Mouse (Mus musculus): Measurements from ENCODE around the gene Vmn2r18. TPM values are rescaled to one million over a fixed set of nuclear protein-coding genes. Genes with fewer than 3 reads are reported as not detected.

Gene Vmn2r18
- total RNA-seq (2012; rRNA removed) (not detected in 2 replicates), total RNA-seq (2014; rRNA removed) (not detected in 2 replicates), polyA plus RNA-seq (2012; ENCODE audit: insufficient read length, low read depth) (not detected in 2 replicates)

DNA sequence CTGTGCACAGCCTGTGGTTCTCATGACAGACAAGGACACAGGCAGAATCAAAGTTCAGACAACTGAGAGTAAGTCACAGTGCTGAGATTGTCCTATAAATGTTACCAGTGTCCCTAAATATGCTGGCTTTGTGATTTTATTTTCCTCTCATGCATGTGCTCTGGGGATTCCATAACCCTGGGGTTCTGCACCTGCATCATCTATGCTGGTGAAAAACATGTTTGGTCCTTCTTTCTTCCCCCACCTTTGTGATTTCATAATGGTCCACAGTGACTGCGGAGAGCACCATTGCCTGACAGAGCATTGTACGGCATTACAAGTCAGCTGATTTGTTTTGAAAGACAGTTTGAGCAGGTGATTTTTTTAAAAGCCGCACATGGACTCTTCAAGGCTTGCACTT is at the start of gene Vmn2r18:
TSS of gene Vmn2r18 (minus strand) at position 101 of the 400 bp plus-strand sequence.
- DNase-seq (ENCODE audit: extremely low read depth), result no peak
- no peak within 1 kb of the TSS for H3K4me2 ChIP-seq (ENCODE audit: insufficient read depth, low read depth, poor library complexity, severe bottlenecking)
- TF ChIP-seq JUND (conservative IDR thresholded peaks at IDR 0.05; ENCODE audit: low read depth, low read length) (no peak), ELF1 (IDR thresholded peaks at IDR 0.05; ENCODE audit: low read depth, low read length) (no peak), SMC3 (IDR thresholded peaks at IDR 0.05; ENCODE audit: low read depth, low read length) (no peak), NRF1 (IDR thresholded peaks at IDR 0.05; ENCODE audit: low read depth, low read length) (no peak), CTCF (conservative IDR thresholded peaks at IDR 0.05 in 1 of 2, IDR thresholded peaks at IDR 0.05 in 1 of 2; ENCODE audit: low read depth in 2 of 2, low read length in 2 of 2) (no peak), MEF2A (IDR thresholded peaks at IDR 0.05; ENCODE audit: borderline replicate concordance, low read depth, low read length) (no peak), NELFE (IDR thresholded peaks at IDR 0.05; ENCODE audit: low read depth, low read length) (no peak), EP300 (IDR thresholded peaks at IDR 0.05; ENCODE audit: low read length) (no peak), ZMIZ1 (IDR thresholded peaks at IDR 0.05; ENCODE audit: low read depth, low read length) (no peak), MXI1 (IDR thresholded peaks at IDR 0.05; ENCODE audit: low read depth, low read length) (no peak), USF2 (conservative IDR thresholded peaks at IDR 0.05; ENCODE audit: low read depth, low read length) (no peak), IRF4 (IDR thresholded peaks at IDR 0.05; ENCODE audit: low read depth, low read length) (no peak), RAD21 (IDR thresholded peaks at IDR 0.05; ENCODE audit: low read depth, low read length) (no peak), CHD1 (IDR thresholded peaks at IDR 0.05; ENCODE audit: low read depth, low read length) (no peak), ETS1 (conservative IDR thresholded peaks at IDR 0.05; ENCODE audit: low read depth, low read length) (no peak), RCOR1 (conservative IDR thresholded peaks at IDR 0.05; ENCODE audit: low read depth, low read length) (no peak), POLR2AphosphoS2 (IDR thresholded peaks at IDR 0.05; ENCODE audit: low read depth, low read length) (no peak), SIN3A (IDR thresholded peaks at IDR 0.05; ENCODE audit: low read length) (no peak), PAX5 (IDR thresholded peaks at IDR 0.05; ENCODE audit: low read length) (no peak), MYC (IDR thresholded peaks at IDR 0.05; ENCODE audit: low read depth, low read length) (no peak)
- no peaks in the 10 kb centered on the region for H3K79me2 ChIP-seq (replicated peaks; ENCODE audit: control insufficient read depth, extremely low read depth, insufficient read depth, poor library complexity, severe bottlenecking)
- dilution Hi-C loops (cut with MboI; ENCODE audit: extremely low pct_ligation_motif_present, extremely low pct_unique_long_range_greater_than_20kb, low sequenced_read_pairs), result no loop called here
- no peak within 1 kb of the TSS for H3K4me3 ChIP-seq (replicated peaks in 1 of 3; ENCODE audit: low read depth in 2 of 3, low read length in 2 of 3, poor library complexity in 1 of 3)
- H3K9me3 ChIP-seq (replicated peaks; ENCODE audit: low read length), result no peaks in the 10 kb centered on the region
- no peaks in the 10 kb centered on the region for H3K36me3 ChIP-seq (replicated peaks in 1 of 2; ENCODE audit: control insufficient read depth in 1 of 2, insufficient read depth in 1 of 2, low read length in 1 of 2)
- H3K27me3 ChIP-seq (replicated peaks), result peaks cover 2% of the 10 kb centered on the region
- H3K4me1 ChIP-seq (ENCODE audit: control insufficient read depth in 1 of 2, insufficient read depth in 2 of 2), result no peaks in the 10 kb centered on the region
- no peak within 1 kb of the TSS for H3K27ac ChIP-seq (ENCODE audit: insufficient read depth, low read depth)
- in situ Hi-C loops (cut with MboI; ENCODE audit: low pct_ligation_motif_present, low pct_unique_long_range_greater_than_20kb, low sequenced_read_pairs), result no loop called here
- no peak within 1 kb of the TSS for H3K9ac ChIP-seq (ENCODE audit: insufficient read depth, low read depth)

DNA sequence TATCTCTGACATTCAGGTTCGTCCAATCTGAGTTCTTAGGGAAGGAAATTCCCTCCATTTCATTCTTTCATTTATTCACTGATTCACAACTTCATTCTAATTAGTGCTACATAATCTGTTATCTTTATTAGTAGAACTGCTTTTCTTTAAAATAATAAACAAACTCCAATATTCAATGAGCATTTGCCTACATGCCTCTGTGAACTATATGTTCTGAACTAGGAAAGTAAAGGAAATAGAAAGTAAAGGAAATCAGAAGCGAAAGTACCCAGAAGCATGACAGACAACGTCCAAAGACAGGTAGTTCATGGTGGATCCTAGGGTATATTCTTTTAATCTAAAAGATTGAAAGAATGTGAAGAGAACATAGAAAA is 45.6 kb upstream of the Vmn2r18 start:
- peaks cover 6 to 11% of the 10 kb centered on the region in 2 experiments; a peak in 2 of 4 replicates for H3K4me1 ChIP-seq (ENCODE audit: control insufficient read depth in 1 of 2, insufficient read depth in 2 of 2)
- H3K9me3 ChIP-seq (replicated peaks; ENCODE audit: low read length), result no peaks in the 10 kb centered on the region
- peaks cover 7% of the 10 kb centered on the region for H3K79me2 ChIP-seq (replicated peaks; ENCODE audit: control insufficient read depth, extremely low read depth, insufficient read depth, poor library complexity, severe bottlenecking)
- peak overlapping the region; percentile 8; the same call in 1 of the 2 replicates for H3K9ac ChIP-seq (ENCODE audit: insufficient read depth, low read depth)
- no peak for TF ChIP-seq UBTF (IDR thresholded peaks at IDR 0.05; ENCODE audit: low read depth, low read length)
- no peak for TF ChIP-seq POLR2A (IDR thresholded peaks at IDR 0.05; ENCODE audit: low read depth, low read length)
- no peak for TF ChIP-seq RCOR1 (conservative IDR thresholded peaks at IDR 0.05; ENCODE audit: low read depth, low read length)
- no peak for TF ChIP-seq ZMIZ1 (IDR thresholded peaks at IDR 0.05; ENCODE audit: low read depth, low read length)
- no peak for TF ChIP-seq MXI1 (IDR thresholded peaks at IDR 0.05; ENCODE audit: low read depth, low read length)
- TF ChIP-seq POLR2AphosphoS2 (IDR thresholded peaks at IDR 0.05; ENCODE audit: low read depth, low read length), result no peak
- no peak for TF ChIP-seq ZC3H11A (IDR thresholded peaks at IDR 0.05; ENCODE audit: low read depth, low read length)
- TF ChIP-seq CTCF (conservative IDR thresholded peaks at IDR 0.05 in 1 of 2, IDR thresholded peaks at IDR 0.05 in 1 of 2; ENCODE audit: low read depth in 2 of 2, low read length in 2 of 2), result no peak
- TF ChIP-seq ETS1 (conservative IDR thresholded peaks at IDR 0.05; ENCODE audit: low read depth, low read length), result no peak
- TF ChIP-seq JUN (IDR thresholded peaks at IDR 0.05; ENCODE audit: insufficient read depth, low read depth, low read length), result no peak
- TF ChIP-seq GABPA (IDR thresholded peaks at IDR 0.05; ENCODE audit: insufficient replicate concordance, low read depth, low read length), result no peak
- no peak for TF ChIP-seq ELF1 (IDR thresholded peaks at IDR 0.05; ENCODE audit: low read depth, low read length)
- TF ChIP-seq HCFC1 (IDR thresholded peaks at IDR 0.05; ENCODE audit: low read depth, low read length), result no peak
- no peak for TF ChIP-seq CHD1 (IDR thresholded peaks at IDR 0.05; ENCODE audit: low read depth, low read length)
- TF ChIP-seq E2F4 (IDR thresholded peaks at IDR 0.05; ENCODE audit: insufficient replicate concordance, low read depth, low read length), result no peak
- TF ChIP-seq KAT2A (IDR thresholded peaks at IDR 0.05; ENCODE audit: insufficient replicate concordance, low read length), result no peak
- no peak for TF ChIP-seq ZNF384 (IDR thresholded peaks at IDR 0.05; ENCODE audit: low read depth, low read length)
- TF ChIP-seq SIN3A (IDR thresholded peaks at IDR 0.05; ENCODE audit: low read length), result no peak
- H3K4me3 ChIP-seq (replicated peaks in 1 of 3; ENCODE audit: low read depth in 2 of 3, low read length in 2 of 3, poor library complexity in 1 of 3), result peak overlapping the region in 2 of 3 experiments; percentile 23 to 74
- H3K27ac ChIP-seq (ENCODE audit: insufficient read depth, low read depth), result no peak overlapping the region
- H3K4me2 ChIP-seq (ENCODE audit: insufficient read depth, low read depth, poor library complexity, severe bottlenecking), result no peak overlapping the region
- DNase-seq (ENCODE audit: extremely low read depth), result no peak
- no peaks in the 10 kb centered on the region for H3K27me3 ChIP-seq (replicated peaks)
- H3K36me3 ChIP-seq (replicated peaks in 1 of 2; ENCODE audit: control insufficient read depth in 1 of 2, insufficient read depth in 1 of 2, low read length in 1 of 2), result peaks cover 20 to 34% of the 10 kb centered on the region in 2 experiments
- in situ Hi-C loops (cut with MboI; ENCODE audit: low pct_ligation_motif_present, low pct_unique_long_range_greater_than_20kb, low sequenced_read_pairs) (no loop called here), dilution Hi-C loops (cut with MboI; ENCODE audit: extremely low pct_ligation_motif_present, extremely low pct_unique_long_range_greater_than_20kb, low sequenced_read_pairs) (no loop called here)

Data from CH12.LX (cell line).